ENCODE assay signal across 16 mouse cellular contexts in the genomic region with DNA sequence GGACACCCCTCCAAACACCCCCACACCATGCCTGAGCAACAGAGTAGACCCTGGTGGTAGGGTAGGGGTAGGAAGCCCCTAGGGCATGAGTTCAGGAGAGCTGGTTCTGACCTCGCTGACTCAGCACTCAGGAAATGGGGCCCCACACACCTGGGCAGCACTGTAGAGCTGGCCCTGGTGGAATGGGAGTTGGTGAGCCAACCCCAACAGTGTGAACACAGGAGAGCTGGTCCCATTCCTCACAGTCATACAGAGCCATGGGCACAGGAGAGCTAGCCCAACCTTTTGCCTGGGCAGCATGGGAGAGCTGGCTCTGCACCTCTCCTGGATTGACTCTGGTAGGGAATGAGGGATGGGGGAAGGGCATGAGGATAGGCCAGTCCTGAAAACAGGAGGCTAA. TPM values are rescaled to one million over a fixed set of nuclear protein-coding genes. Genes with fewer than 3 reads are reported as not detected.
DNase-seq lines count a peak whose midpoint lies in the region; ATAC-seq and TF ChIP-seq lines count a peak whose summit lies in the region.
"Had no signal": no experiment of that assay in that cellular context is flagged by ENCODE, and none has a peak within 500 bp of the region (broad histone marks: within the 10 kb centered on the region; RNA-seq: fewer than 3 reads in every experiment).

No protein-coding gene starts in this region.

- 96% methylated on average over 1 of the region's 1 CpGs for WGBS in kidney, embryonic 15.5 days
- 100% methylated on average over 1 of the region's 1 CpGs for WGBS in midbrain, embryonic 14.5 days
- WGBS in midbrain, embryonic 10.5 days = 95% methylated on average over 1 of the region's 1 CpGs
- 94% methylated on average over 1 of the region's 1 CpGs for WGBS in hindbrain, postnatal 0 days
- 87% methylated on average over 1 of the region's 1 CpGs for WGBS in stomach, embryonic 16.5 days

- no peak overlapping the region for H3K27ac ChIP-seq in kidney, embryonic 15.5 days
- no peak overlapping the region for H3K27ac ChIP-seq in midbrain, embryonic 14.5 days (replicated peaks; ENCODE audit: low read depth, low read length)
- no peak overlapping the region for H3K27ac ChIP-seq in midbrain, embryonic 10.5 days (replicated peaks)
- no peak overlapping the region for H3K27ac ChIP-seq in hindbrain, postnatal 0 days
- no peak overlapping the region for H3K27ac ChIP-seq in stomach, embryonic 16.5 days (ENCODE audit: low read length)
- H3K27ac ChIP-seq: liver, embryonic 15.5 days had no signal

- H3K4me3 ChIP-seq in kidney, embryonic 15.5 days (replicated peaks) = no peak overlapping the region
- no peak overlapping the region for H3K4me3 ChIP-seq in midbrain, embryonic 14.5 days (replicated peaks; ENCODE audit: low read depth, low read length)
- no peak overlapping the region for H3K4me3 ChIP-seq in midbrain, embryonic 10.5 days
- no peak overlapping the region for H3K4me3 ChIP-seq in hindbrain, postnatal 0 days (ENCODE audit: low read length)
- H3K4me3 ChIP-seq in stomach, embryonic 16.5 days (replicated peaks; ENCODE audit: low read length) = no peak overlapping the region
- H3K4me3 ChIP-seq: liver, embryonic 15.5 days; myocyte had no signal

- H3K27me3 ChIP-seq in kidney, embryonic 15.5 days = no peaks in the 10 kb centered on the region
- H3K27me3 ChIP-seq in midbrain, embryonic 14.5 days (ENCODE audit: control insufficient read depth, insufficient read depth, low read length) = no peaks in the 10 kb centered on the region
- H3K27me3 ChIP-seq in midbrain, embryonic 10.5 days (ENCODE audit: low read depth, poor library complexity, severe bottlenecking) = no peaks in the 10 kb centered on the region
- H3K27me3 ChIP-seq in hindbrain, postnatal 0 days (ENCODE audit: insufficient read depth, low read length) = no peaks in the 10 kb centered on the region
- H3K27me3 ChIP-seq in stomach, embryonic 16.5 days (ENCODE audit: control insufficient read depth, insufficient read depth, low read length) = no peaks in the 10 kb centered on the region
- H3K27me3 ChIP-seq: liver, embryonic 15.5 days had no signal

- H3K36me3 ChIP-seq in kidney, embryonic 15.5 days = peaks cover 57% of the 10 kb centered on the region
- peaks cover 50% of the 10 kb centered on the region for H3K36me3 ChIP-seq in midbrain, embryonic 14.5 days (ENCODE audit: control insufficient read depth, insufficient read depth, low read length)
- peaks cover 81% of the 10 kb centered on the region for H3K36me3 ChIP-seq in midbrain, embryonic 10.5 days
- H3K36me3 ChIP-seq in hindbrain, postnatal 0 days (ENCODE audit: insufficient read depth, low read length) = peaks cover 6% of the 10 kb centered on the region; the same call in 1 of the 2 replicates
- peaks cover 12% of the 10 kb centered on the region for H3K36me3 ChIP-seq in stomach, embryonic 16.5 days (ENCODE audit: control insufficient read depth, insufficient read depth, low read length)

- no peaks in the 10 kb centered on the region for H3K9me3 ChIP-seq in kidney, embryonic 15.5 days (replicated peaks)
- no peaks in the 10 kb centered on the region for H3K9me3 ChIP-seq in midbrain, embryonic 14.5 days (ENCODE audit: control insufficient read depth, low read length)
- no peaks in the 10 kb centered on the region for H3K9me3 ChIP-seq in midbrain, embryonic 10.5 days (replicated peaks)
- no peaks in the 10 kb centered on the region for H3K9me3 ChIP-seq in hindbrain, postnatal 0 days (ENCODE audit: low read length)
- H3K9me3 ChIP-seq in stomach, embryonic 16.5 days (replicated peaks; ENCODE audit: control insufficient read depth, low read length) = no peaks in the 10 kb centered on the region
- H3K9me3 ChIP-seq: liver, embryonic 15.5 days had no signal

- no peak for DNase-seq in kidney, postnatal 14 days
- no peak for DNase-seq in midbrain, embryonic 14.5 days
- DNase-seq in midbrain, embryonic 10.5 days (ENCODE audit: low spot score) = no peak
- DNase-seq in hindbrain, postnatal 0 days (ENCODE audit: low spot score) = no peak
- no peak for DNase-seq in urinary bladder, postnatal 36 days (ENCODE audit: low spot score in 2 of 2)
- DNase-seq: adrenal gland, postnatal 14 days; cerebellum, adult 9-11 months; embryo, embryonic 11 days; kidney, adult 2 months; lung, postnatal 36 days; right cerebral cortex, postnatal 14 days had no signal

- no peak overlapping the region for H3K4me2 ChIP-seq in kidney, embryonic 15.5 days
- H3K4me2 ChIP-seq in midbrain, embryonic 14.5 days (ENCODE audit: low read length) = no peak overlapping the region
- no peak overlapping the region for H3K4me2 ChIP-seq in hindbrain, postnatal 0 days (ENCODE audit: low read depth, low read length)
- no peak overlapping the region for H3K4me2 ChIP-seq in stomach, embryonic 16.5 days (ENCODE audit: low read depth, low read length)
- H3K4me2 ChIP-seq: heart, embryonic 11.5 days; liver, embryonic 15.5 days had no signal

- H3K9ac ChIP-seq in kidney, embryonic 15.5 days = no peak overlapping the region
- no peak overlapping the region for H3K9ac ChIP-seq in midbrain, embryonic 14.5 days (replicated peaks; ENCODE audit: low read length)
- H3K9ac ChIP-seq in hindbrain, postnatal 0 days (replicated peaks; ENCODE audit: low read length) = no peak overlapping the region
- H3K9ac ChIP-seq in stomach, embryonic 16.5 days (ENCODE audit: low read length) = no peak overlapping the region
- H3K9ac ChIP-seq: liver, embryonic 15.5 days had no signal

- ATAC-seq in kidney, embryonic 15.5 days (replicated peaks; ENCODE audit: low FRiP score) = peak; percentile 52; the same call in 1 of the 2 replicates
- peak; percentile 55 for ATAC-seq in midbrain, embryonic 14.5 days (ENCODE audit: low FRiP score, low TSS enrichment)
- peak; percentile 18; the same call in 1 of the 2 replicates for ATAC-seq in hindbrain, postnatal 0 days
- ATAC-seq in stomach, embryonic 16.5 days (ENCODE audit: insufficient read depth, low FRiP score) = peak; percentile 40; the same call in 1 of the 2 replicates

- TF ChIP-seq CTCF in hindbrain, postnatal 0 days (IDR thresholded peaks at IDR 0.05; ENCODE audit: low read depth) = no peak

- no peaks in the 10 kb centered on the region for H3K4me1 ChIP-seq in kidney, embryonic 15.5 days
- peaks cover 2% of the 10 kb centered on the region; the same call in 1 of the 2 replicates for H3K4me1 ChIP-seq in midbrain, embryonic 14.5 days (ENCODE audit: control insufficient read depth, insufficient read depth, low read length)
- H3K4me1 ChIP-seq in midbrain, embryonic 10.5 days = no peaks in the 10 kb centered on the region
- H3K4me1 ChIP-seq in hindbrain, postnatal 0 days (ENCODE audit: insufficient read depth, low read length) = no peaks in the 10 kb centered on the region
- H3K4me1 ChIP-seq in stomach, embryonic 16.5 days (ENCODE audit: control insufficient read depth, insufficient read depth, low read length) = no peaks in the 10 kb centered on the region

RNA-seq across cellular contexts. Expression of gene Zfp868, which starts 7.3 kb away (rescaled TPM):
- polyA plus RNA-seq in kidney, embryonic 15.5 days (2015; fragmentation: Nextera tagmentation; extraction: Ambion mirVana) = 24.4 and 25.5 TPM in 2 replicates
- 41.4 and 48.1 TPM in 2 replicates for polyA plus RNA-seq in midbrain, embryonic 14.5 days (2014; fragmentation: Nextera tagmentation; extraction: Ambion mirVana)
- 34.7 and 37.0 TPM in 2 replicates for polyA plus RNA-seq in midbrain, embryonic 10.5 days (2016; fragmentation: Nextera tagmentation; extraction: Ambion mirVana)
- total RNA-seq in hindbrain, postnatal 0 days (2014; rRNA removed) = 23.1 and 23.9 TPM in 2 replicates
- polyA plus RNA-seq in hindbrain, postnatal 0 days (2015; fragmentation: Nextera tagmentation; extraction: Ambion mirVana) = 21.7 and 23.4 TPM in 2 replicates
- 19.9 and 20.8 TPM in 2 replicates for polyA plus RNA-seq in stomach, embryonic 16.5 days (2015; fragmentation: Nextera tagmentation; extraction: Ambion mirVana)

RNA-seq across cellular contexts. Expression of gene Zfp964, which starts 36.2 kb away (rescaled TPM):
- polyA plus RNA-seq in kidney, embryonic 15.5 days (2015; fragmentation: Nextera tagmentation; extraction: Ambion mirVana) = 2.3 and 2.5 TPM in 2 replicates
- polyA plus RNA-seq in midbrain, embryonic 14.5 days (2014; fragmentation: Nextera tagmentation; extraction: Ambion mirVana) = 1.6 and 1.9 TPM in 2 replicates
- 2.2 and 3.2 TPM in 2 replicates for polyA plus RNA-seq in midbrain, embryonic 10.5 days (2016; fragmentation: Nextera tagmentation; extraction: Ambion mirVana)
- 3.0 and 6.3 TPM in 2 replicates for total RNA-seq in hindbrain, postnatal 0 days (2014; rRNA removed)
- 0.93 and 1.4 TPM in 2 replicates for polyA plus RNA-seq in hindbrain, postnatal 0 days (2015; fragmentation: Nextera tagmentation; extraction: Ambion mirVana)
- 1.9 TPM in 2 replicates for polyA plus RNA-seq in stomach, embryonic 16.5 days (2015; fragmentation: Nextera tagmentation; extraction: Ambion mirVana)
